Mouse (Mus musculus) E14TG2a.4 (cell line): ENCODE results near the gene Zfp385c.

Source experiments
- H3K27me3 ChIP-seq: 2 replicates; pipeline ENCODE4 v1.6.1; 2014; ENCODE audit warnings: low read length, control low read depth; ENCODE audit not compliant: insufficient read depth
- H3K36me3 ChIP-seq: 2 replicates; pipeline ENCODE4 v1.6.1; 2014; ENCODE audit warnings: low read length, control low read depth; ENCODE audit not compliant: insufficient read depth
- H3K4me1 ChIP-seq: replicated peaks from 2 replicates; pipeline ENCODE4 v1.6.1; 2014; ENCODE audit warnings: low read depth, low read length, control low read depth
- H3K4me3 ChIP-seq: replicated peaks from 2 replicates; pipeline ENCODE4 v1.5.1; 2014; ENCODE audit warnings: mild to moderate bottlenecking, low read length
- H3K9me3 ChIP-seq: 2 replicates; pipeline ENCODE4 v1.6.1; 2014; ENCODE audit warnings: low read length, control low read depth
- CTCF ChIP-seq: conservative IDR thresholded peaks from 2 replicates; pipeline ENCODE4 v1.5.1; 2014; ENCODE audit warnings: low read length
- NANOG ChIP-seq: IDR thresholded peaks from 2 replicates; pipeline ENCODE4 v1.6.1; 2014; ENCODE audit warnings: borderline replicate concordance, low read length, mixed read lengths
- POU5F1 ChIP-seq: IDR thresholded peaks from 2 replicates; pipeline ENCODE4 v1.6.1; 2014; ENCODE audit warnings: low read length, borderline replicate concordance

Gene Zfp385c

GRCm38 (mm10) chr11:100730477-100731205 is 38.4 kb upstream of the Zfp385c start:
- Histone ChIP-seq H3K4me1 (peaks cover 90% of the 10 kb centered on the region), H3K27me3 (no peaks in the 10 kb centered on the region), H3K9me3 (no peaks in the 10 kb centered on the region), H3K4me3 (no peak overlapping the region), H3K36me3 (peaks cover 77% of the 10 kb centered on the region)
- TF ChIP-seq NANOG (no peak), CTCF (no peak), POU5F1 (no peak)

DNA sequence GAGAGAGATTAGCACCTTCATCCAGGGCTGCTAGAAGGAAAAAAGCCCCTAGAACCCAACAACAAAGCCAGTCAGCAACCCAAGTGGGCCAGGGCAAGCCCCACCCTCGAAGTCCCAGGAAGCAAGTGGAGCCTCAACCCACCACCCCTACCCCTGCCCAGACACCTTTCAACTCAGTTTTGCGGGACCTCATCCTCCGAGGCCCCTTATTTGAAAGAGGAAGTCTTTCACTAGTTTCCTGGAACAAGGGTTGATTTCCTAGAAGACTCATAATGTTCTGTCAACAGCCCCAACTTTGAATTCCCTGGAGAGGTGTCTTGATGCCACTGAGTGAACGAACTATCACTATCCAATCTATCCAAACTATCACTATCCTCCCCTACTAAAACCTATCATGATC is 37.7 kb upstream of the Zfp385c start:
- Histone ChIP-seq H3K27me3 (no peaks in the 10 kb centered on the region), H3K4me3 (no peak overlapping the region), H3K36me3 (peaks cover 77% of the 10 kb centered on the region), H3K9me3 (no peaks in the 10 kb centered on the region), H3K4me1 (peaks cover 90% of the 10 kb centered on the region)
- TF ChIP-seq CTCF, result no peak
- TF ChIP-seq POU5F1, result no peak
- TF ChIP-seq NANOG, result no peak

DNA sequence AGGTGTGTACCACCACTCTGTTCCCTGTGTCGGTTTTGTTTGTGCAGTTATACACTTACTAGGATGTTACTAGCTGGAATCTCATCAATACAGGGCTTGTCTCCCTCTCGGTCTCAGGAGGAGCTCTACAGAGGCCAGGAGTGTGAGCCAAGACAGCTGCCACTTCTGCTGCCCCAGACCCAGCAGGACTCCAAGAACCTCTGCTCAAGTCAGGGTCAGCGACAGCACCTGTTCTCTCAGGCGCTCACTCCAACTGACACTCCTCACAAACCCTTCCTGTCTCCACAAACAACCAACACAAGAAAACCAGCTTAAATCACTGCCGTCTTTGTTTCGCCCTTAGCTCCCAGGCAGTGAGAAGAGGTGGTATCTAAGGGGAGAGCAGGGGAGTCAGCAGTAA is 36.3 kb upstream of the Zfp385c start:
- TF ChIP-seq POU5F1, result no peak
- no peak for TF ChIP-seq CTCF
- TF ChIP-seq NANOG, result no peak
- Histone ChIP-seq H3K4me1 (peaks cover 92% of the 10 kb centered on the region), H3K27me3 (no peaks in the 10 kb centered on the region)

DNA sequence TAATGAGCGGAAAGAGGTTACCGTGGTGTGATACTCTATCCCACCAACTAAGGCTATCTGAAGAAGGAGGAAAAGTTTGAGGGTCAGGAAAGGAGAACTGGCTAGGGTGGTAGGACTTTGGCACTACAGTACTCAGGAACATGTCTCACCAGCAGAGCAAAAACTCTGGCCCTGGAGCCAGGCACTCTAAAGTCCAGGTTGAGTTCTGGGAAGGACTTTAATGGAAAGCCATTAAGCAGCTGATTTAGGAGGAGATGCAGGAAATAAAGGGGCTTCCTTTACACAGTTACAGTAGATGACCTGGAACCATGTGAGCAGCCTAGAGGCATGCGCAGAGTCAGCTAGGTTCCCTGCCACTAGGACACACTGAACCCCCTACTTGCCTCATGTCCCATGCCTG is 34.9 kb upstream of the Zfp385c start:
- H3K27me3 ChIP-seq, result no peaks in the 10 kb centered on the region
- H3K9me3 ChIP-seq, result no peaks in the 10 kb centered on the region
- H3K4me3 ChIP-seq, result no peak overlapping the region
- H3K36me3 ChIP-seq, result peaks cover 63% of the 10 kb centered on the region
- peaks cover 91% of the 10 kb centered on the region for H3K4me1 ChIP-seq
- TF ChIP-seq CTCF (no peak), POU5F1 (no peak), NANOG (no peak)

More for the DNA sequence above, 36.3 kb upstream of the Zfp385c start:
- H3K4me3 ChIP-seq, result no peak overlapping the region
- peaks cover 77% of the 10 kb centered on the region for H3K36me3 ChIP-seq
- no peaks in the 10 kb centered on the region for H3K9me3 ChIP-seq

DNA sequence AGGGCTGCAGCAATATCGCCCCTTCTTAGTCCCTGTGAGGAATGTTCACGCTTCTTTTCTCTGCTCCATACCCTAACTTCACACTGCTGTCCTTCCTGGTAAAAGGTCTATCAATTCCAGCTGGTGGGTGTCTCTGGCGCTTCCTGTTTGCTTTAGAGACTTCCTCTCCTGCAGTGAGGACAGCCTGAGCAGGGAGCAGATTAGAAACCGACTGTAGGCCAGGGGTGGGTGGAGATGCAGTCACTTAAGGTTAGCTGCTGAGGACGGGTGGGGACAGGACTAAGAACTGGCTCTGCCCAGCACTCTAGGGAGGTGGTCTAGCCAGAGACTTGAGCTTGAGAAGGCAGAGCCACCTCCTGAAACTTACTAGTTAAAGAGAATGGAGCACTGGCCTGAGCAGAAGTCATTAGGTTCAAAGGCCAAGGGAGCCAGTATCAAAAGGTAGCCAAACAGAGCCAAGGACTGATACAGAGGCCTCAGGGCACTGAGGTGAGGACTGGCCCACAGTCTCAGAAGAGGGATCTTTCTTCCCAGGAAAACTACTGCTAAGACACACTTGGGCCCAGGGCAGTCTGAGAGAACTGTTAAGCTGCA is 32.8 kb upstream of the Zfp385c start:
- H3K36me3 ChIP-seq, result peaks cover 59% of the 10 kb centered on the region
- peaks cover 91% of the 10 kb centered on the region for H3K4me1 ChIP-seq
- H3K27me3 ChIP-seq, result no peaks in the 10 kb centered on the region
- TF ChIP-seq NANOG (peak; percentile 31; the same call in 1 of the 2 replicates), CTCF (no peak)
- H3K4me3 ChIP-seq, result peak overlapping the region; percentile 37; the same call in 1 of the 2 replicates
- H3K9me3 ChIP-seq, result no peaks in the 10 kb centered on the region

DNA sequence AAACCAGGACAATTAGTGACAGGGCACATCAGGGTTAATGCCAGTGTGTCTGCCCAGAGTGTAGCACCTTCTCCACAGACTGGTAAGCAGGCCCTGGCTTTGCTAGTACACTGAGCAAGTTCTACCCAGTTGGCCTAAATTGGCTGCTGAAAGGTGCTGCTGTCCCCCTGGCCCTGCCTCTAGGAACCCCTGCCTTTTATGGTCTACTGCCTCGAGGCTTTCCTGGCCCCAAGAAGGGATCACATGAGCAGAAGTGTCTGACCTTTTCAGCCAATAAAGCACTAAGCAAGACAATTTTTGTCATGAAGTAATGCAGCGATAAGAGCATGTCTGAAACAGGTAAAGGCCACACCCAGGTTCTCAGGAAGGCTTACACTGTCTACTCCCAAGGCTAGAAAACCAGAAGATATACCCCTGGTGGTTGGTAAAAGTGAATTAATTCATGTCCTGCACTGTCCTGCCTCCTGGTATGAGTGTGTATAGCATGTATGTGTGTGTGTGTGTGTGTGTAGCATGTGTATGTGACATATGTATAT is 30.3 kb upstream of the Zfp385c start:
- TF ChIP-seq CTCF (no peak), POU5F1 (no peak), NANOG (no peak)

GRCm38 (mm10) chr11:100721776-100722492 is 29.7 kb upstream of the Zfp385c start:
- Histone ChIP-seq H3K27me3 (no peaks in the 10 kb centered on the region), H3K4me3 (no peak overlapping the region), H3K36me3 (peaks cover 60% of the 10 kb centered on the region), H3K4me1 (peaks cover 93% of the 10 kb centered on the region), H3K9me3 (no peaks in the 10 kb centered on the region)
- no peak for TF ChIP-seq POU5F1
- no peak for TF ChIP-seq NANOG
- no peak for TF ChIP-seq CTCF

More for the DNA sequence above, 30.3 kb upstream of the Zfp385c start:
- H3K36me3 ChIP-seq, result peaks cover 59% of the 10 kb centered on the region
- H3K4me3 ChIP-seq, result no peak overlapping the region
- H3K4me1 ChIP-seq, result peaks cover 93% of the 10 kb centered on the region
- no peaks in the 10 kb centered on the region for H3K9me3 ChIP-seq
- no peaks in the 10 kb centered on the region for H3K27me3 ChIP-seq

DNA sequence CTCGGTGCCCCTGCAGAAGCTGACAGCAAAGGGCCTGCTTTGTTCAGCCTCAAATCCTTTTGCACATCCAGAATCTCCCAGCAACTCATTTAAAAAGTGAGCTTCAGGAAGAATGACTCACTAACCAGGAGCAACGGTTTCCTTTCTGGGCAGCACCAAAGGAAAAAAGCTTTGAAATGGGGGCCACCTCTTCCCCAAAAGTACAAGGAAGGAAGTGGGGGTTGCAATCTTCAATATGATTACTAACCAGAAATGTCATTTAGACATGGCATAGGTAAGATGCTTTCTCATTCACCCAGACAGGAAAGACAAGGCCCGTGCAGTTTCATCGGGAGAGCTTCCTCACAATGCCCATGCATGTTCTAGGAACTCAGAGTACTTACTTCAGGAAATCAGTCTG is 29.0 kb upstream of the Zfp385c start:
- TF ChIP-seq NANOG (no peak), POU5F1 (no peak), CTCF (no peak)
- Histone ChIP-seq H3K4me1 (peaks cover 95% of the 10 kb centered on the region), H3K4me3 (no peak overlapping the region), H3K9me3 (no peaks in the 10 kb centered on the region), H3K27me3 (no peaks in the 10 kb centered on the region), H3K36me3 (peaks cover 67% of the 10 kb centered on the region)
